Mouse (Mus musculus): ENCODE results near the gene Tubb2b.

DNA sequence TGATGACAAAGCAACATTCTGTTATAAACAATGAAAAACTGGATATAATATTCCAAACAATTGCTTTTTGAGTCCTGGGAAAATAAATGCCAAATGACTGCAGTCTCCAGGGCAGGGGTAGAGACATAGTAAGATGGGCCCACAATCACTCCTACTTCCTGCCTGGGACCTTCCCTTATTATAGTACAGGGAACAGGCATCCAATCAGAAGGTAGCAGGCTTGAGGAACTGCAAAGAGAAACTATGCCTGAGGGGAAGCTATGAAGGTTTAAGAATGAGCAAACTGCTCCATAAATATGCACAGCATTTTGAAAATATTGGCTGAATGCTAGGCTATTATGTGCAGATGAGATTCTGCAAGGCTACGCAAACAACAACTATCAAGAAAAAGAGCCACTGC lies 23.3 kb downstream of the Tubb2b start:
- no peak for TF ChIP-seq POLR2A (IDR thresholded peaks at IDR 0.05; ENCODE audit: extremely low read depth, insufficient read depth, low read length)
- no peak for TF ChIP-seq CTCF (IDR thresholded peaks at IDR 0.05; ENCODE audit: low read depth, low read length)

All from liver, adult 2 months (tissue).